Mouse (Mus musculus) adrenal gland, adult 8-10 months (tissue): ENCODE data around the gene Wdr70. TPM values are rescaled to one million over a fixed set of nuclear protein-coding genes. Genes with fewer than 3 reads are reported as not detected.
"Not testable (repeated sequence)": the region's sequence is repeated elsewhere in the genome, so short reads cannot be mapped to it uniquely, and the experiment has no call there.

ENCODE experiments used
- DNase-seq: peaks from one replicate; pipeline ENCODE4 v3.0.0; 2022
- total RNA-seq, 4 experiments: library from RNA; stranded (reverse); gene quantifications; 2 replicates each; pipeline ENCODE4 v1.2.4; 2022

The Wdr70 gene
- 10 to 100 TPM; 29.5 to 35.0 (median 33.9) TPM for total RNA-seq

- DNase-seq = peak; percentile 90
Measured at GRCm38 (mm10) chr15:8098774-8099749, at the start of gene Wdr70. Wdr70 (minus strand) TSS chr15:8099209.

- no peak for DNase-seq
Measured at GRCm38 (mm10) chr15:8135606-8136005, 36.6 kb upstream of the Wdr70 start.

GRCm38 (mm10) chr15:8131761-8132160 lies 32.8 kb upstream of the Wdr70 start:
- DNase-seq = no peak

- no peak for DNase-seq
Measured at GRCm38 (mm10) chr15:8131268-8131667, 32.3 kb upstream of the Wdr70 start.

GRCm38 (mm10) chr15:8129281-8129680 lies 30.3 kb upstream of the Wdr70 start:
- no peak for DNase-seq

- DNase-seq = no peak
Measured at GRCm38 (mm10) chr15:8109782-8110181, 10.8 kb upstream of the Wdr70 start.

- peak; percentile 90 for DNase-seq
Measured at GRCm38 (mm10) chr15:8108966-8109743, 10.1 kb upstream of the Wdr70 start, which contains the start of gene Nup155. Nup155 (plus strand) TSS chr15:8109273.

GRCm38 (mm10) chr15:8108360-8108965 lies 9.5 kb upstream of the Wdr70 start:
- no peak for DNase-seq

- not testable (repeated sequence) for DNase-seq
Measured at GRCm38 (mm10) chr15:8101975-8102542, 3.0 kb upstream of the Wdr70 start.

GRCm38 (mm10) chr15:8097853-8098252 lies 1.2 kb downstream of the Wdr70 start:
- peak; percentile 10 for DNase-seq

- not testable (repeated sequence) for DNase-seq
Measured at GRCm38 (mm10) chr15:8092668-8093067, 6.3 kb downstream of the Wdr70 start.

GRCm38 (mm10) chr15:8090685-8091084 lies 8.3 kb downstream of the Wdr70 start:
- no peak for DNase-seq

GRCm38 (mm10) chr15:8088715-8089114 lies 10.3 kb downstream of the Wdr70 start:
- no peak for DNase-seq

GRCm38 (mm10) chr15:8087293-8087692 lies 11.7 kb downstream of the Wdr70 start:
- DNase-seq = no peak

GRCm38 (mm10) chr15:8082139-8082538 lies 16.9 kb downstream of the Wdr70 start:
- DNase-seq = no peak

- DNase-seq = not testable (repeated sequence)
Measured at GRCm38 (mm10) chr15:8073159-8073558, 25.9 kb downstream of the Wdr70 start.

GRCm38 (mm10) chr15:8065221-8065620 lies 33.8 kb downstream of the Wdr70 start:
- DNase-seq = no peak

GRCm38 (mm10) chr15:8051177-8051576 lies 47.8 kb downstream of the Wdr70 start:
- no peak for DNase-seq

GRCm38 (mm10) chr15:8039834-8040233 lies 59.2 kb downstream of the Wdr70 start:
- DNase-seq = no peak

- DNase-seq = no peak
Measured at GRCm38 (mm10) chr15:8038457-8038856, 60.6 kb downstream of the Wdr70 start.

GRCm38 (mm10) chr15:8037825-8038224 lies 61.2 kb downstream of the Wdr70 start:
- no peak for DNase-seq

GRCm38 (mm10) chr15:8031211-8031610 lies 67.8 kb downstream of the Wdr70 start:
- DNase-seq = no peak
